Mouse (Mus musculus) heart, adult 2 months (tissue): ENCODE measurements at regions not wholly inside any gene's neighbourhood (a gene's known extent, or its start where the extent isn't known, plus 50 kb on each side); places are given as distances from the start of the nearest gene placed in this dataset.

ENCODE experiments used
- CTCF ChIP-seq: fragments of 200-600 bp; IDR thresholded peaks from 2 replicates; pipeline ENCODE4 v1.8.1; 2022; ENCODE audit warnings: antibody characterized with exemption, mild to moderate bottlenecking, moderate library complexity
- POLR2A ChIP-seq: fragments of 200-500 bp; IDR thresholded peaks from 2 replicates; pipeline ENCODE4 v1.6.1; 2011; ENCODE audit warnings: mild to moderate bottlenecking, low read depth, low read length, control low read depth; ENCODE audit not compliant: insufficient read depth

DNA sequence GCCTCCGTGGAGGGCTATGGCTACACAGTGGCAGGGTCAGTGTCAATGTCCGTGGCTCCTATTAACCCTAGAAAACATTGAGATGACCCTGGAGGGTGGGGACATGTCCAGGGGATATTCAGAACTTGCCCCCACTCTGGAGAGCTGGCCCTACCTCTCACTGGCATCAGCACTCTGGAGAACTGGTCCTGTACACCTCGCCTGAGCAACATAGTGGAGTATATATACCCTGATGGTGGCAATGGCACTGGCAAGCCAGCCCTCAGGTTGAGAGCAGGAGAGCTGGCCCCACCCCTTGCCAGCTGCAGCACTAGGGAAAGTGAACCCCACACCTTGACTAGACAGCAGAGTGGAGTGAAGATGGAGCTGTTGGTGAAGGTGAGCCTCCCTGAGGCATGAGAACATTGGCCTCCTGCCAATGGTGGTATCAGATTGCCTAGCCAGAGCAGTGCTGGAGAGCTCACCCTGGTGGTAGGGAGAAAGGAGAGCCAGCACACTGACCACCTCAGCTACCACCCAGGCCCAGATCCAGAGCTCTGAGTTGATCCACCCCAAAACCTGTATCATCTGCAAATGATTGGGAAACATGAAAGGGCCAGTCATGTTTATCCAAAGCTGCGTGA is 64.5 kb upstream of the Mad2l1 start:
- TF ChIP-seq POLR2A (no peak), CTCF (no peak)
